Mouse (Mus musculus) NIH3T3 (cell line): ENCODE data around the gene Slc22a4.
"Not testable (repeated sequence)": the region's sequence is repeated elsewhere in the genome, so short reads cannot be mapped to it uniquely, and the experiment has no call there.

Experiments used
- DNase-seq: peaks from one replicate; pipeline ENCODE4 v3.0.0-alpha.2; 2012; ENCODE audit warnings: low read depth

The Slc22a4 gene

GRCm38 (mm10) chr11:54004734-54005133, 23.2 kb downstream of the Slc22a4 start:
- DNase-seq, result no peak

DNA sequence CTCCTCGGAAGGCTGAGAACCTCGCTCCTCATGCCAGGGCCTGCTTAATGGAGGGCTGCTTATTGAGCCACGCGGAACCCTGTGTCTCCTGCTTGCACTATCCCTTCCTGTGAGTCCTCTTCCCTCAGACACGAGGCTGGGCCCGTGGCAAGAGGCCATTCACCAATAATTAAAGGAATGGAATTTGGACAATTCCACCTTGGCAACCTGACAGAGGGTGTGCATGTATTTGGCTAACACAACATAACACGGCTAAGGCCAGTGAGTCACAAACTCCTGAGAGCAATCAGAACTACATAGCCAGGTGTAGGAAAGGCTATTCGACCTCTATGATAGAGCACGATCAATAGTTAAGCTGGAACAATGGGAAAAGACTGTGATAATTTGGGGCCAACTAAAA, 23.7 kb downstream of the Slc22a4 start:
- peak; percentile 86 for DNase-seq

GRCm38 (mm10) chr11:54002761-54003717, 24.9 kb downstream of the Slc22a4 start:
- DNase-seq, result peak; percentile 89

- peak; percentile 90 for DNase-seq
Measured at GRCm38 (mm10) chr11:54002147-54002760, 25.6 kb downstream of the Slc22a4 start.

- DNase-seq, result no peak
Measured at GRCm38 (mm10) chr11:53997661-53998060, 30.2 kb downstream of the Slc22a4 start.

GRCm38 (mm10) chr11:53992264-53992663, 35.6 kb downstream of the Slc22a4 start:
- DNase-seq, result no peak

DNA sequence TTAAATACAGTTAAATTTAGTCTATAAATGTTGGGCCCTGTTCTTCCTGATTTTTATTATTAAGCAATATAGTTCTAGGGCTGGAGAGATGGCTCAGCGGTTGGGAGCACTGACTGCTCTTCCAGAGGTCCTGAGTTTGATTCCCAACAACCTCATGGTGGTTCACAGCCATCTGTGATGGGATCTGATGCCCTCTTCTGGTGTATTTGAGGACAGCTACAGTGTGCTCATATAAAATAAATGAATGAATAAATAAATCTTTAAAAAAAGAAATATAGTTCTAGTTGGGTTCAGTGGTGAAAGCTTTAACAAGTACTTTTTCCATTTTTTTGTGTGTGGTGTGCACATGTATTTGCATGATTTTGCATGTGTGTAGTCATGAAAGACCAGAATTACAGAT, 38.7 kb downstream of the Slc22a4 start:
- DNase-seq, result peak; percentile 42

GRCm38 (mm10) chr11:53988081-53988480, 39.8 kb downstream of the Slc22a4 start:
- no peak for DNase-seq

GRCm38 (mm10) chr11:53981396-53981795, 46.5 kb downstream of the Slc22a4 start:
- DNase-seq, result no peak

DNA sequence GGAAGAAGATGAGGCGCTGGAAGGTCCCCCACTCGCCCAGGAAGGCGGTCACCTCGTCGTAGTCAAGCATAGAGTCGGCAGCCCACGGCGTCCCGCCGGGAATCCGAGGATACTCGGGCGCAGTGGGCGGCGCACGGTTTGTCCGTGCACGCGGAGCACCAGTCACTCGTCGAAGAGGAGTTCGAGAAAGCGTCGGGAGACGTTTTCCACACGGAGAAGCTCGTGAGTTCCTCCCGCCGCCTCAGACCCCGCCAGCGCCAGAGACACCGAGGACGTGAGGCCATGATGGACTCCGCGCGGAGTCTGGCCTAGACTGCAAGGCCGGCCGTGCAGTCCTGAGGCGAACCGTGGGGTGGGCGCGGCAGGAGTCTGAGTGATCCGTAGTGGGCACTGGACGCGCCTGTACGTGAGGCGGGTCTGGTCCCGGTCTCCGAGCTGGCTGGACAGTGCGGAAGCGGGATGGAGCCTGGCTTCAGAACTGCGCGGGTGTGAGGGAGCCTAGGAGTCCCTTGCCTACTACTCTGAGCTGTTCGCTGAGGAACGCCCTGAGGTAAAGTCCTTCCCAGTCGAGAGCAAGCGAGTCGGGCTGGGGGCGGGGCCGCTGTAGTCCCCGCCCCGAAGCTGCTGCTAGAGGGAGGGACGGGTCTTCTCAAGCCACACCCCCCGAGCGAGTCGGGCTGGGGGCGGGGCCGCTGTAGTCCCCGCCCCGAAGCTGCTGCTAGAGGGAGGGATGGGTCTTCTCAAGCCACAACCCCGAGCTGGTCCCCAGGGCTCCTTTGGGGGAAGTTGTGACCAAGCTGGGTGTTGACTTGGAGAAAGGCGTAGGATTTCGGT, 47.9 kb downstream of the Slc22a4 start, which contains the start of gene Slc22a21:
Gene Slc22a21, minus strand, starts transcription at position 545 of the 834 bp plus-strand sequence.
- DNase-seq, result peak; percentile 95

- DNase-seq, result not testable (repeated sequence)
Measured at GRCm38 (mm10) chr11:53979456-53979787, 48.5 kb downstream of the Slc22a4 start.

- peak; percentile 48 for DNase-seq
Measured at GRCm38 (mm10) chr11:53977672-53978071, 50.2 kb downstream of the Slc22a4 start.

DNA sequence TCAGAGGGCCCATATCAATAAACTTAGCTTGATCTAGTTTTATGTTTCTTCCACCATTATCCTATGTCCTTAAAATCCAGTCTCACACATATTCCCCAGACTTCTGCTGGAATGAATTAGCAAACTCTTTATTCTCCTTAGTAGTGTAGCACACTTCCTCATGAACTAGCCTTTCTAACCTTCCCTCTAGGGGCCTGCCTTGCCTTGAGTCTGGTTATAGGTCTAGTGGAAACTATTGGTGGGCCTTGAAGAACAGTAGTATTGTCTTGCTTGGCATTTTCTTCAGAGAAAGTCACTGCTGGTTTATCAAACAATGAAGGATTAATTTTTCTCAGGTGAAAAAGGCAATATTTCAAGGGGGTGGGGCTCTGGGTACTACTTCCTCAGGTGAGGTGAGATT, 52.3 kb downstream of the Slc22a4 start:
- DNase-seq, result no peak

- DNase-seq, result peak; percentile 58
Measured at GRCm38 (mm10) chr11:53958984-53959383, 68.9 kb downstream of the Slc22a4 start.

DNA sequence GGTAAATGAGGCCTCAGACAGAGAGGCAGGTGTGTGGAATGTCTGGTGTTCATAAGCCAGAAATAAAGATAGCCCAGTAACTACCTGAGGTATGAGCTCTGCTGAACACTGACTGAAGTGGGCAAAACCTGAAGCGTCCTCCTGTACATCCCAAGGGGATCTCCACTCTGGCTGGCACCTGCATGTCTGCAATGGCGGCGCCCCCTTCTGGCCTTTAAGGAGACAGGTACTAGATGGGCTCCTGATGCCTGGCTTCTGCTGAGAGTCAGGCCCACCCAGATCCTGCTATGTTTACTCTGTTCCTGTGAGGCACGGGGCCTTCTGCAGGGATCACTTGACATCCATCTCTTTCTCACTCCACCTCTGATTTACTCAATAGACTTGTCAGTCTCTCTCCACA, 69.7 kb downstream of the Slc22a4 start:
- DNase-seq, result peak; percentile 30

DNA sequence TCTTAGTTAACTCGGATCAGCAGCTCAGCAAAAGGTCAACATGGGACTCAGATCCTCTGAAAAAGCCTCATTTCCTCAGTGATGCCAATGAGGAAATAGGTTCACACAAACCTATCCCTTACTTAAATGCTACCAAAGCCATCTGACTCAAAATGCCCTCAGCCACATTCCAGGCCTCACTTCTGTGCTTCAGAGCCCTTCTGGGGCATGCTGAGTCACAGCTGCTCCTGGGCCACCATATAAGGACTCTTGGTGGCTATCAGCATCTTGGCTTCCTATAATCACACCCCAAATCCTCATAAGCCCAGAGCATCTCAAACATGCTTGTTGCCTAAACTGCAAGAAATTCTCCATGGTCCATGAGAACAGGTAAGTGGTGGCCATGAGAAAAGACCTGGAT, 71.3 kb downstream of the Slc22a4 start:
- peak; percentile 13 for DNase-seq

DNA sequence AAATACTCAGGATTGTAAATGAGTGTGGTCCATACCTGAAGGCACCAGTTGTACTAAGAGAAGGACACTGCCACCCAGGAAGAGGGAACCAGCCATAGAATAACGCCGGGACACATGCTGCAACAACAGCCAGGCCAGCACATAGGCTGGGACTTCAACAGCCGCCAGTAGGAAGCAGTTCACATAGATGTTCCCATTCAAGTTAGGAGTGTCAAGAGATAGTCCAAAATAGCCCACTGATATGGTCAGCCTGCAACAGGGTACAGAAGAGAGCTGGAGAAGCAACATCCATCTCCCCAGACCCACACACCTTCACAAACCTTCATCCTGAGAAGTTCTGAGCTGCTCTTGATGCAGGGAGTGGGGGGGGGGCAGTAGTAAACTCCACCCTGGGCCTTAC, 73.2 kb downstream of the Slc22a4 start:
- DNase-seq, result no peak

DNA sequence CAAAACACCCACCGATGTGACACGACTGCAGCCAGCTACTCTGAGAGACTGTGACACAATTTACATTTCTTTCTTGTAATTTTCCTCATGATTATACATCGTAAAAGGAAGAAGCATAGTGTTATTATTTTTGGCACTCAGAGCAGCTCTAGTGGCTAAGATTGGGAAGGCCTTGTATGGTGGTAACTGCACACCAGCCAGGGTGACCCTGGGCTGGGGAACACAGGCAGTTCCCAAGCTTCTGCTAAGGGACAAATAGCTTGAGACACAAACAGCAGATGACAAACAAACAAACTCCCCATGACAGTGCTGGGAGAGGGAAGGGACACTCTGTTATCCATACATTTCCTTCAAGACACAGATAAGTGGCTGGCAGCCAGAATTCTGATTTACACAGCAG, 77.8 kb downstream of the Slc22a4 start:
- DNase-seq, result not testable (repeated sequence)
